Mouse (Mus musculus): Measurements from ENCODE around the gene Cyp2c70. TPM values are rescaled to one million over a fixed set of nuclear protein-coding genes. Genes with fewer than 3 reads are reported as not detected.

The Cyp2c70 gene
- total RNA-seq (2023), result not detected

DNA sequence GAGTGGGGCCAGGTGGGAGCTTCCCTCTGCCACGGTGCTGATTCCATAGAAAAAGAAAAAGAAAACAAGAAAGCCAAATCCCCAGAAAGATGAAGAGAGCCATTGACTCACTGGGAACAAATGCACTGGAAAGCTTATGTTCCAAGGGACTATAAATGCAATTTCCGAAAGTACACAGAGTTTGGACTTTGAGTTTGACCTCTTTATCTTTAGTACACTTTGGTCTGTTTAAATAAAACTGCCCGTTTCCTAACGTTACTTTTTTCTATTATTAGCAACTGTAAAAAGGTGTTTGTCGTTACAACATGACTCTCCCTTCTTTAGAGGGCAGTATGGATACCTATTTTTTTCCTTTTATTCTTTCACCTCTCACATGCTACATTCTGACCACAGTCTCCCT lies at the start of gene Cyp2c70:
TSS of gene Cyp2c70 (minus strand) at position 174 of the 400 bp plus-strand sequence.

Other genes with a start within 250 kb of the Cyp2c70 start
- gene Cyp2c37, start 194.9 kb downstream of the Cyp2c70 start, total RNA-seq (2023), result not detected
- gene Cyp2c54, start 113.5 kb downstream of the Cyp2c70 start, total RNA-seq (2023), result not detected
- gene Cyp2c50, start 97.6 kb downstream of the Cyp2c70 start, total RNA-seq (2023), result not detected
- gene Pdlim1, start 84.5 kb upstream of the Cyp2c70 start, total RNA-seq (2023), result 206 TPM

All from CD8-positive naive resting alpha-beta T cell, adult 57 days (primary cell).